Mouse (Mus musculus) heart, postnatal 14 days (tissue): Measurements from ENCODE around the gene Gm28305. TPM values are rescaled to one million over a fixed set of nuclear protein-coding genes. Genes with fewer than 3 reads are reported as not detected.

Experiments
- DNase-seq, 2 experiments: peaks; one replicate each; pipeline ENCODE4 v3.0.0; 2021 to 2022
- intact Hi-C: fragments of 180-260 bp; cut with DNase I; formaldehyde crosslinking; loops from one replicate; pipeline ENCODE4 v1.15.1; 2025
- total RNA-seq, 2 experiments: library from RNA; stranded (reverse); gene quantifications; 2 replicates each; pipeline ENCODE4 v1.2.3; 2021

Gene Gm28305
- total RNA-seq, 2 experiments from 2014 or later: not detected

DNA sequence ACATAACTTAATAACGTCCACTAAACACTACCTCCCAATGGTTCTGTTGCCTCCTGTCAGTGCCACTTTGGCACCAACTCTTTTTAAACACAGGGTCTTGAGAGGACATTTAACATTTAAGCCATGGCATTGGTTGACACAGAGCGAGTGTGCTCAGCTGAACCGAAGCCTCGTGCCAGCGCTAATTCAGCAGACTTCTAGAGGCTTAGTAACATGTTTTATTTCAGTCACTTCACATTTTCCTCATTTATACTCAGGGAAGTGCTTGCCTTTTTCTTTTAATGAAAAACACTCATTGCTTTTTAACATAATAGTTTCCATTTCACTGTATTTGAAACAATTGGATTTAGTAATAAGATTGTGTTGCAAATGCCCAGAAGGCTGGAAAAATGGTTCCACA lies 68.7 kb downstream of the Gm28305 start:
- DNase-seq: no peak
- intact Hi-C loops: no loop called here

DNA sequence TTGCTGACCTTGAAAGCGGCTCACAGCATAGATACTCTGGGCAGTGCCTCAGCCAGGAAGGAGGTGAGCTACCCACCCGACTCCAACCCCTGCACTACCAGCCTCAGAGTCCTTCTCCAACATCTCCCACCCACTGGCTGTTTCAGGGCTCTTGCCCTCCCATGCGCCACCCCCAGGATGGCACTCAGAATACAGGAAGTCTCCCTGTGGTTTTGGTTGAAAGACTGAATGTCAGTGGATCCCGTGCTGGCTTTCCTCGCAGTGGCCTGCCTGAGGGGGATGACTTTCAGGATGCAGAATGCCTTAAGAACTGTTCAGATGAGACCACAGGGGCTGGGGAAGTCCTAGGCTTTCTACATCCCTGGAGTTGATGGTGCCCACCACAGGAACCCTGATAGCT lies 82.6 kb downstream of the Gm28305 start:
- intact Hi-C loops: no loop called here

DNA sequence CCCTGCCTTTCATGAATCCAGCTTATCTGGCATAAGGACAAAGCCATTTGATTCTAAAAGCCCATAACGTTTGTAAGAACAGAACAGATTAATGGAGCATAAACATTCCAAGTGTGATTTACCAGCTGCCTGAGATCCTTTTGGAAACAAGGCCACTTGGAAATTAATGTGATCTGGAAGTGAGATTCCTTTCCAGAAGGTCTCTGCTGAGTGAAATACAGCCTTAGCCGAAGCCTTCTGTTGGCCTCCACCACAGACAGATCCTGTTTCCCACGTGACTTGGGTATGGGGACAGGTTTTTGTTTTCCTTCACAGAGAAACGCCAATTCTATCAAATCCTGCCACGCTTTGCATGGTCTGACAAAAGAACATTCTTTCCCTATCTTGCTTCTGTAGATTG lies 83.2 kb downstream of the Gm28305 start:
- no peak for DNase-seq
- intact Hi-C loops: no loop called here

More for the DNA sequence above, 82.6 kb downstream of the Gm28305 start:
- no peak for DNase-seq

Other genes with a start within 250 kb of the Gm28305 start
- 1 to 10 TPM; 2.5 to 4.1 TPM for gene Nphp3, start 38.1 kb upstream of the Gm28305 start, total RNA-seq
- gene Uba5, start 22.5 kb downstream of the Gm28305 start, total RNA-seq: 10 to 100 TPM; 18.4 to 20.3 TPM
- 10 to 100 TPM; 56.5 to 58.4 TPM for gene Acad11, start 22.7 kb downstream of the Gm28305 start, total RNA-seq
- 1 to 10 TPM; 6.4 to 9.1 TPM for gene Ackr4, start 86.3 kb downstream of the Gm28305 start, total RNA-seq
- gene Dnajc13, start 222.3 kb downstream of the Gm28305 start, total RNA-seq: 10 to 100 TPM; 37.9 to 39.4 TPM